Mouse (Mus musculus) brain, embryonic 18.5 days (tissue): ENCODE measurements around the gene Camk2n1.
A peak's percentile ranks its signal among the peaks of the same experiment; 100 is the strongest.

ENCODE experiments used
- DNase-seq: peaks from one replicate; pipeline ENCODE4 v3.0.0-alpha.2; 2012; ENCODE audit warnings: low read depth, low spot score

The Camk2n1 gene

DNA sequence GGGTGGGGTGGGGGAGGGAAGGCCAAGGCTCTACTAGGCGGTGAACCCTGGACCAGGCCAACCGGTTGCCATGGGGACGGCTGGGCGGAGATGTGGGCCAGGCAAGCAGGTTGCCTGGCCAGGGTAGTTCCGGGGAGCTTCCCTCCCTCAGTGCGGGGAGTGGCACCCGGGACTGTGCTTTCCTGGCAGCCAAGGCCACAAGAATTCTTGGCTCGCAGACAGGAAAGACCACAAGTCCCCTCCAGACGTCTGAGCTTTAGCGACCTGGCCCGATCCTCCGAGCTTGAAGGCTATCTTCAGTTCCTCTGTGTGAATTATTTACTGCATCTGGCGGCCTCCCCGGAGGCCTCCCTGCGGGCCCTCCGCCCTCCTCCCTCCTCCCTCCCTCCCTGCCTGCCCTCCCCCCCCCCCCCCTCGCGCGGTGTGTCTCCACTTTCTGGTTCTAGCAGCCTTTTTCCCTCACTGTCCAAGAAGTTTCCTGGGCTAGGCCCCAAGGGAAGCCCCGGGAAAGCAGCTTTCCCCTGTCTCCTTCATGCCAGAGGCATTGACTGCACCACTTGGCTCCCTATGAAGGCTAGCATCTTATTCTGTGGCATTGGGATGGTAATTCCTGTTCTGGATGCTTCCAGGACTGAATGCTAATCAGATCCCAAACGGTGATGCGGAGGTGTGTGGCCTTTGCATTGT, 10.7 kb downstream of the Camk2n1 start:
- no peak for DNase-seq

DNA sequence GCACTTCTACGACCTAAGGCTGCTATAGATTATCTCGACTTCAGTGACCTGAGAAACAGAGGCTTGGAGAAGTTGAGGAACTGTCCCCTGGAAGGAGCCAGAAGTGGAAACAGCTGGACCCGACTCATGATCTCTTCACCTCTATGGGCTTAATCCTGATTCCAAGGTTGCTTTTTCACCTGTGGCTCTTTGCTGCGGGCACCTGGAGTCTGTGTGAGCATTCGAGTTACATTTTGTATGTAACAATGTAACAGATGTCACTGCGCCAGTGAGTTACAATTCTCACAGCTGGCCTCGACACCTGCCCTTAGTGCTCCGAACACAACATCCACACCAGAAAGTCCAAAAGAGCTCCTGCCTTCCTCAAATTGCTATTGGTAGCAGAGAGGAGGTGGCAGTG, 11.3 kb downstream of the Camk2n1 start:
- no peak for DNase-seq

DNA sequence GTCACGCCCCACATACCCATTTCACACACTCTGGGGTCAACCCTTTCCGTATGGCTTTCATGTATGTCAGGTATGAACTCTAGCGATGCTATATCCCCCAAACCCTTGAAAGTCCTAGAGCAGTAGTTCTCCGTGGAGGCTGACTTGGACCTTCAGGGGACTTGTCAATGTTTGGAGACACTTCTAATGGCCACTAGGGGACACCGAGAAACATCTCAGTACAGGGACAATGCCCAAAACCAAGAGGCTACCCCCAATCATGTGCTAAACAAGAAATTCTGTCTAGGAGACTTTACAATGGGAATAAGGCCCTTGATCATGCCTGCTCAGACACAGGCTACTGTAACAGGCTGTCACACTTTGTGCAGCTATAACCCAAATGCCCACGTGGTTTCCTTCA, 12.6 kb downstream of the Camk2n1 start:
- no peak for DNase-seq

DNA sequence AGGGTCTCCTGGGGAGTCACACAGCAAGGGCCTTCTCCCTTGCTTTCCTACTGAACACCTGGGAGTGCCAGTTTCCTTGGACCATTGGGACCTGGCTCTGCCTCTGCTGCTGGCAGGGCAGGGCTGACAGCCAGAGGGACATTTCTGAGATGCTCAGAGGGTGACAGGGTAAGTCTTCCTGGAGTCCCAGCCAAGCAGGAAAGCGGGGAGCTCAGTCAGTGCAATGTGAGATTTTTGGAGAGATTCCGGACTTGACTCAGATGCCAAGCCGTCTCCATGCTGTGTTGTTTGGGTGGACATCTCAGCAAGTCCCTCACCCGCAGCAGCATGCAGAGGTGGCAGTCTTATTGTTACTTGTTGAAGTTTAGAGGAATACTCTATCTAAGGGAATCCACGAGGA, 13.3 kb downstream of the Camk2n1 start:
- no peak for DNase-seq

DNA sequence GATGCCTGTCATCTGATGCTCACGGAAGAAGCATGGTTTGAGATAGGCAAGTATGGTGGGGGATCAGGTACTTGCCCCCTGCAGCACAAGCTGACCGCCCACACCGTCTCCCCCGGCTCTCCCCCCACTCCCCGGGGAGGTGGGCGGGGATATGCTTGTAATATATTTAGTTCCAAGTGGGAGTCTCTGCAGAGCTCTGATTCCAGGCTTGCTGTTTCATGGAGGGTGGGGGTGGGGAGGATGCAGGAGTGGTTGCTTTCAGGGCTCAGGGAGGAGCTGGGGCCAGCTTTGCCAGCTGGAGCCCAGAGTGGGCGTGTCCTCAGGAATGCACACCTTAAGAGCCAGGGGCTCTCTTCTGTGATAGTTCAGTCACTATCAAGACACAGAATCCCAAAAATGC, 15.0 kb downstream of the Camk2n1 start:
- DNase-seq, result no peak

DNA sequence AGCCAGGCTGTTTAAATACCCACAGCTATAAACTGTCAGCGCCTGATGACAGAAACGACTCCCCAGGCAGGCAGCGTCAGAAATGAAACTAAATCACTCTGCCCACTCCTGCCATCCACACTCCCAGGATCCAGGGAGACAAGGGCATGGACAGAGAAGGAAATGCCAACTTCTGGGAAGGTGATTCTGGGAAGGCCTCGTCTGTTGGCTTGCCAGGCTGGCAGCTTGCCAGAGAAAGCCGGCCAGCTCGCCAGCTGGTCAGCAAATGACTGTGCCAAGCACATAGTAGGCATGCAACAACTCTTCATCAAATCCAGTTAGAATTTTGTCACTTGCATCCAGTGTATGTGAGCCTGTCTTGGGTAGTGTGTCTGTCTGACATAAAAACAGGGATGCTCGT, 17.1 kb downstream of the Camk2n1 start:
- no peak for DNase-seq

DNA sequence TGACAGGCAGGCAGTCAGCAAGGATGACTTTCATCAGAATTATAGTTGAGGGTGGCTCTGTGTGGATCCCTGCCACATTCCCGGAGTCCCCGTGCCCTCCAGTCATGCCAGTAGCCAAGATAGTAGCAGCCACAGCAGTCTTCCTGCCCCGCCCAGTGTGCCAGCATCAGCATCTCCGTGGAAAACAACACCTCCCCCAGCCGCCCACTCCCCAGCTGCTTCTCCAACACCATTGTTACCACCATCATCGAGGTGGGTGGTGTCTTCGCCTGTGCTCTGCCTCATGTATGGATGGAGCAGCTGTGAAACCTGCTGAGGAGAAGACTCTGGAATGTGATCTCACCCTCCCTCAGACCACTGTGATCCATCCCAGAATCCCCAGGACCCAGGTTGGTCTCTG, 25.5 kb downstream of the Camk2n1 start:
- DNase-seq, result no peak

DNA sequence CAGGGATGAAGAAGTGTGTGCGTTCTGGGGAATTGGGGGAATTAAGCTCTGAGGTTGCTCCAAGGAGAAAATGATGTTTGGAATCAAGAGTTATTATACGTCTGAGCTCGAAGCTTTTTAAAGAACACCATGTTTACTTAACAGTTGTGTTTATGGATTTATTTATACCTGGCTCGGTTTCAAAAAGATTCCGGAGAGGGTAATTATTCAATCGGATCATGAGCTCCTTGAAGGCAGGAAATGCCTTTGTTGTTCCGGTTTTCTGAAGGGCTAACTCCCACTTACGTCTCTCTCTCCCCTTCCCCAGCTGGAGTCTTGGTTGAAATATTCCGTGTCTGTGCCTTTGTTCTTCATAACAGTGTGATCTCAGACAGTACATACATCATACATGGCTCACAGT, 26.8 kb downstream of the Camk2n1 start:
- no peak for DNase-seq

DNA sequence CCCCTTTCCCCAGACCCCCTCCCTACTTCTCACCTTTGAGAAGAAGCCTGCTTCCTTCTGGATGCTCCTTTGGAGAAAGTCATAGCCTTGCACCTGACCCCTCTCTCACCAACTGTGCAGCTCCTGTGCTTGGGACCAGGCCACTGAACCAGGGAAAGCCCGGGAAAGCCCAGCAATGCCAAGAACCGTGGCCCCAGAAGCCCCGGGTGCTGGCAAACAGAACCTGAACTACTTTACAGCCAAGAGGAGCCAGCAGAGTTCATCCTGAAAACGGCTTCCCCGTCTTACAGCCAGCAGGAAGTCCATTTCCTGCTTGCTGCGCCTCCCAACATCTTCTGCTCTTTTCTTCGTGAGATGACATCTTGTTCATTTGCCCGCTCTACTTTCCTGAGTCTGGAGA, 28.6 kb downstream of the Camk2n1 start:
- DNase-seq, result no peak

DNA sequence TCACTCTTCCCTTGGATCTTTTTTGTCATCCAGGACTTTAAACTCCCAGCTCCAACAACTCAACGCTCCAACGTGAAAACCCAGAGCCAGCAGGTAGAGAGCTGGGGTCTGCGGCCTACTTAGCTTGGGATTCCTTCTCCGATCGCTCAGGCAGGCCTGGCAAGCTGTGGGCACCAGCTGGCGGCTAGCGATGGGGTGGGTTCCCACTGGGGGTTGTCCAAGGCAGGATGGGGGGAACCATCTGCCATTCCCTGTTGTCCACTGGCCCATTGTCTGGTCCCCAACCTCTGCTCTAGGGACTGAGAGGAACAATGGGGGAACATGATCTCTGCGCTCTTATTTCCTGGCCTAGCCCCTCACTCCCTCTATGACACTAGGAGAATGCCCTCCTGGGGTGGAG, 34.1 kb downstream of the Camk2n1 start:
- DNase-seq, result no peak

DNA sequence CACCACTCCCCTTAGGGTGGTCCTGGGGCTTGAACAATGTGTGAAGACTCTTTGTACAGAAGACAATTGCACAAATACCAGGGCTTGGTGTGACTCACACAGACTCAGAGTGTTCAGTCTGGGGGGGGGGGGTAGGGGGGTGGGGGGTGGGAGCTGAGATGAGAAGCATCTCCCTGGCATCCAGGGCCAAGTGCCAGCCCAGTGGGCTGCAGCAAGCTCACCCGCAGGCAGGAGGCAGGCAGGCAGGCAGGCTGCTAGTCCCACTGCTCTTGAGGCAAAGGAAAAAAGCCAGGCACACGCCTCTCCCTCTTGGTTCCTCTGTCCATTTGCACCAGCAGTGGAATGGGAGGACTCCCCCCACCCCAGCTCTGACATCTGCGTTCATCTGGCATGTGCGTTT, 37.0 kb downstream of the Camk2n1 start:
- no peak for DNase-seq

DNA sequence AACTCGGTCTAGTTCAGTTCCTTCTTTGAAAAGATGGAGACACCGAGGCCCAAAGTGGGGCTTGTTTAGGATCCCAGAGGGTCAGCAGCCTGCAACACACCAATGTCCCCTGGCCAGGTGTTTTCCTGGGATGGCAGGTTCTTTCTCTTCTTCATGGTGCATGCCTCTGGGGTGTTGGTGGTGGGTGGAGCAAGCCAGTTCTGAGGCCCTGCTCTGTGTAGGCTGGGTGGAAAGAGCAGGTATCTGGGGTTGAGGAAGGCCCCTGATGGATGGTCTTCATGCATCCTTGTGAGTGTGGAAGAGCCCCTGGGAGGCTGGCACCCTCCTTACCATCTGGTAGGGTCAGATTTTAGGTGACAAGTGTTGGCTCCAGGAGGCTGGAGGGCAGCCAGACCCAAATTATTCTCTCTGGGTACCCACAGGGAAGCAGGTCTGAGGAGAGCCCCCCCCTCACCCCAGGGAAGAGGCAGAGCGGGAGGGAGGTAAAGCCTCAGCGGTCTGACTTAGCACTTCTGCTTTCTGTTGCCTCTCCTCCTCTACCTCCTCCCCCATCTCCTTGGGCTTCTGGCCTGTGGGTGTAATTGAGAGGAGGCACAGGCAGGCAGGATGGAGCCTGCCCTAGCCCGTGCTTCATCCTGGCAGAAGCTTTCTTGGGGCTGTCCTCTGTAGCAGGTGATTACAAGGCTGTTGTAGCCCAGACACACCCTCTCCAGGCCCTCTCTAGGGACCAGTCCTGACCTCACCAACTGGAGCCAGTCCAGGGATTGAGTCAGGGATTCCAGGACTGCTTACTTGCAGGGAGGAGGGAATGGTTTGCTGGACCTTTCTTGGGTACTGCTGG, 39.3 kb downstream of the Camk2n1 start:
- no peak for DNase-seq

DNA sequence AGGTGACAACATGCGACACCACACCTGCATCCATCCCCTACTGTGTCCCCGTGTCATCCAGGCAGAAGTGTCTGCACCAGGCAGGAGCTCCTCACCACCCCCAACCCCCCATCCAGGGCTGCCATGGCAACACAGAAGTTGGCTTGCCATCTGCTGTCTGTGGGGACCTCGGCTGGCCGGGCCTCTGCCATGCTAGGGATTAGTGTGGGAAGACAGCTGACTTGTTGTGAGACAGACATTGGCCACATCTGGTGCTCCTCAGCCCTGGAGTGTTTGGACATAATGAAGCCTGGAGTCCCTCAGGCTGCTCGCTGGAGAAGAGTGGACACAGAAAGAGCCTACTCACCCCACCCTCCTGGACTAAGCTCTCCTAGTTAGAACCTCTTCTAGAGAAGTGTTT, 40.8 kb downstream of the Camk2n1 start:
- DNase-seq, result peak; percentile 28

DNA sequence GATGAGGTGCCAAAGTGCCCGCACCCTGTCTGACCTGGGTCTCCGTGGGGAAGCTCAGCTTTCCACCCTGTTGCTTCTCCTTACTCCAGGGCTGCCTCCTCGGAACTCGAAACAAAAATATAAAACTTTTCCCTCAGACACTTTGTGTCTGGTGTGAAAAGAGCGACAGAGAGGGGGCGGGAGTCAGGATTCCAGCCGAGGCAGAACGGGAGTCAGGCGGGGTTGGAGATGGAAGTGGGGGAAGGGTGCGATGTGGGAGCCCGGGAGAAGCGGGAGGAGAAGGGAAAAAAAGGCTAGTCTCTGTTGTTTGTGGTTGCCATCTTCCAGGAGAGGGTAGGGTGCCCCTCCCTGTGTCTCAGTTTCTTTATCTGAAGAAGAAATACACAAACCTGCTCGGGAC, 41.7 kb downstream of the Camk2n1 start:
- no peak for DNase-seq

DNA sequence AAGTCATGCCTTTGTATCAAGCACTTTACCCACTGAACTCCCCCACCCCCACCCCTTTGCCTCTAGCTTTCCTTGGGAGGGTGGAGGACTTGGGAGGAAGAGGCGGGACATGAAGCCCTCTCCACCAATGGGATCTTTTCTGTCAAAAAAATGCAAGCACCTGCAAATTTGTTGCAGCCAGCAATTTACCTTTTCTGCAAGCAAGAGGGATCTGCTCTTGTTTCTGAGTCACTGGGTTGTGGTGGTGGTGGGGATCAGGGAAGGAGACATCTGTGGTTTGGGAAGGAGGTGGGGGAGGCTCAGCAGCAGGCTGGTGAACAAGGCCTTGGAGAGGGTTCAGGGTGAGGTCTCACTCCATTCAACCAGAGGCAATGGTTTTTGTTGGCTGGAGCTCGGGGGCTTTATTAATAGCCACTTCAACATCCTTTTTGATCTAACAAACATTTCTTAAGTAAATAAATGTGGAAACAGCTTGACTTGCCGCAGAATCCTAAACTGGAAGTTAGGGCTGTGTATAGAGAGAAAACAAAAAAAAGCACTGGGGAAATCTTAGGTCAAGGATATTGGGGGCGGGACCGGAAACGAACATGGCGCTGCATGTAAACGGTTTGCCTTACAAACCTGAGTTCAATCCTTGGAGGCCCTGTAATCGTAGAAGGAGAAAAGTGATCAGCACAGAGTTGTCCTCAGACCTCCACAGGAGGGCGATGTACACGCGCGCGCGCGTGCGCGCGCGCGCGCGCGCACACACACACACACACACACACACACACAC, 42.8 kb downstream of the Camk2n1 start:
- no peak for DNase-seq

DNA sequence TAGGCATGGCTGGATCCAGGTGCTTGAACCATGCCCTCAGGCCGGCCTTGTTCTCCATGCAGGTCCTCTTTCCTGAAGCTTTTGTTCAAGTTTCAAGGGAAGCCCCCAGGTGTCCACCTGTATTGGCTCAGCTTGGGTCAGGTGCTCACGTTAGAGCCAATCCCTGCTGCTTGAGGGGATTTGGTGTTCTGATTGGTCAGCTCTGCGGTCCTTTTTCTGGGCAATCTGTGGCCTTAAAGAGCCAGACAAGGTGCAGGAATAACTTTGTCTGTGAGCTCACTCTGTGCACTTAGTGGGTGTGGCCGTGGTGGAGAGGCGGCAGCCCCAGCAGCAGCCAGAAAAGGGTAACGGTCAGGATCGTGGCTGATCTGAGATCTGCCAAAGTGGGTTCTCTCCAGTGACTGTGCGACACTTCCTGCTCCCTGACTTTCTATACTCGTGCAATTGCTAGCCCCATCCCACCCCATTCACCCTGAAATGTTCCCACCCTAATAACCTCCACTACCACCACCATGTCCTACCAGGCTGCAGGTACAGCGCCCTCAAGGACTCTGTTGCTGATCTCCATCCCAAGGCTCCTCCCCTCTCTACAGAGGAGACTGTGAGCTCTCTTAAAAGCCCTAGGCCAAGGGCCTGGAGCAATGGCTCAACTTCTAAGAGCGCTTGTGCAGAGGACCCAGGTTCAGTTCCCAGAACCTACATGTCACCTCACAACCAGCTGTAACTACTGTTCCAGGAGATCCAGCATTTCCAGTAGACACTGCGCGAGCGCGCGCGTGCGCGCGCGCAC, 45.9 kb downstream of the Camk2n1 start:
- no peak for DNase-seq

DNA sequence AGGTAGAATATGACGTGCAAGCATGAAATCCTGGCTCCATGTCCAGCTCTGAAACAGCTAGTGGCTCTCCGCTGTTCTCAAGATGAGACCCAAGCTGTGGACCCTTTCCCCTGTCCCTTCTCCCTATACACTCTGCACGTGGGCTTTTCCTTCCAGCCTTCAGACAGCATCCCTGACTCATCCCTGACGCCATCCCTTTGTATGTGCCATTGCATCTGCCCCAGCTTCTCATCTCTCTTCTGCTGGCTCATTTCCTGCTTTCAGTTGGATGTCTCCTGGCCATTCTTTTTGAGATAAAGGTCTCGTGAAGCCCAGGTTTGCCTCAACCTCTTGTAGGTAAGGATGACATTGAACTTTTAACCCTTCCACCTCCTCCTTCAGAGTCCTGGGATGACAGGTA, 46.9 kb downstream of the Camk2n1 start:
- DNase-seq, result no peak

DNA sequence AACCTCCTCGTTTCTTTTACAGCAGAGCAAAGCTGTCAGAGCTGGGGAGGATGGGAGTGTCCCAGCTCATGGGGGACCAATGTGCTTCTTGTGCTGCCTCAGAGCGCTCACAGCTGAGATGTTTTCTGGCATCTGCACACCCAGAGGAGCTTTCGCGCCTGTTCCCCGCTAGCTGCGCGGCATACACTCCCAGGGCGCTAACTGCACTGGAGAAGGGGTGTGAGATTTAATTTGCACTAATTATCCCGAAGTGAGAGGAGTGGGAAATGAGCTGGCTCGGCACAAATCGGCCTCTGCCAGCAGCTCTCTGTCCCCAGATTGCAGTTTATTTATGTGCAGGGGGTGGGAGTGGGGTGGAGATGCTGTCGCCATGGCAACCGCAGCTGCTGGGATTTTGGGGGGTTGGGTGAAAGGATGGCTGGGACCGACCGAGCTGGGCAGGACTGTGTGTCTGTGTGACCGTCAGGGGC, 50.6 kb downstream of the Camk2n1 start:
- peak; percentile 87 for DNase-seq

DNA sequence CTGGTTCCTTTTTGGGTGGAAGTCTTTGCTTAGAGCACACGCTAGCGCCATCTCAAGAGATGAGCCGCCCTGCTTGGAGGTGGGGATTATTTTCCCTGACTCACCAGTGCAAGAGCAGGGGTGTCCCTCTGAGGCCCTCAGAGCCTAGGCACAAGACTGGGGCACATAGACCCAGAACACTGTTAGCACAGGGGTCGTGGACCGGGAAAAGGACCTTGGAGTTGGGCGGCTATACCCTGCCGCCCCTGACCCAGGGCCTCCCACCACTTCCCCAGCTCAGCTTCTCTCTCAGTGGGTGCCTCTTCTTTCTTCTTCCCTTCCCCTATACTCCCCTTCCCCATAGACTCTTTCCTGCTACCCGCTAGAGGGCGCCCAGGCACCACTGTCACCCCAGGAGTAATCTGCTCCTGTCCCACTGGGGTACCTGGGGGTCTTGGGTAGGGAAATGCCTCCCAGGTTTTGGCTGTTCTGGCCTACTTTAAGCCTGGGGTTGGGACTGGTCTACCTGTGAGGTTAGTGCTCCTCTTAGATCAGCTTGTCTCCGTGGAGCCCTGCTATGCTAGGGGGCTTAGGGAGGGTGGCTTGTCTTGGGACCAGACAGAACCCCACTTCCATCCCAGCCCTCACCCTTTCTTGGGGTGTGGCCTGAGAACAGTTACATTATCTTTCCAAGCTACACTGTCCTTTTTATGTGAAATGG, 51.2 kb downstream of the Camk2n1 start:
- no peak for DNase-seq

DNA sequence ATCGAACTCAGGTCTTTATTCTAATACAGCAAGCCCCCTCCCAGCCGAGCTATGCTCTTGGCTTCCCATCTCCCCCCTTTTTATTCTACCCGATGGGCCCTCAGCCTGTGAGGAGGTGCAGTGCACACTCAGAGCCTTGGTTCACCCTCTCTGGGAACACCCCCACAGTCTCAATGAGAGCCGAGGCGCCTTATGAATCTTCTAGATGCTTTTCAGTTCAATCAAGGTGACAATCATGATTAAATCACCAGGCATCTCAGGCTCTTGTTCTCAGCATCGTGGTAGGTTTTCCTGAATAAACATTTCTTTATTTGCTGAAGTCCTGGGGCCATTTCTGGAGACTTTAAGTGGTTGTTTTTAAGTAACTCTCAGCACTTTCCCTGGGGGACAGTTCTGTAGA, 53.8 kb downstream of the Camk2n1 start:
- no peak for DNase-seq
